Mouse (Mus musculus): ENCODE measurements at regions not wholly inside any gene's neighbourhood (a gene's known extent, or its start where the extent isn't known, plus 50 kb on each side); places are given as distances from the start of the nearest gene placed in this dataset.

- no peak for DNase-seq
Measured at GRCm38 (mm10) chr3:156455042-156455441, 106.6 kb upstream of the Negr1 start.

- no peak for DNase-seq
Measured at GRCm38 (mm10) chr3:156463299-156463698, 98.3 kb upstream of the Negr1 start.

- DNase-seq: no peak
Measured at GRCm38 (mm10) chr3:156465601-156466000, 96.0 kb upstream of the Negr1 start.

- DNase-seq: no peak
Measured at GRCm38 (mm10) chr3:156472665-156473064, 88.9 kb upstream of the Negr1 start.
